Mouse (Mus musculus): ENCODE measurements at regions not wholly inside any gene's neighbourhood (a gene's known extent, or its start where the extent isn't known, plus 50 kb on each side); places are given as distances from the start of the nearest gene placed in this dataset.

DNA sequence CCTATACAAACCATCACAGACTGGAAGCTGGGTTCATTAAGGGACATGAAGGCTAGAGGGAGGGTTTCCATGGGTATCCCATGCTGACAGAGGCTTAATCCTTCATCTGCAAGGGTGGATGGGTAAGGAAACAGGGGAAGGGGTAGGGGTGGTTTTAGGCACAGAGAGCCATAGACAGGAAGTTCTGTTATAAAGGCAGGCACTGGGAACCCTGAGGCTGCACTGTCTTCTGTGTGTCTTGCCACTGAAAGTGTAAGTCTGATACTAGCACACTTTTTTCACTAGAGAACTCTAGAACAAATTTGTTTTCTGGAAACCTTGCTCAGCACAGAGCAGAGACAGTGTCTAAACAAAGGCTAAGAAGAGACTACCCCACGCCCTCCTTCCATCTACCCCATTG, 103.4 kb upstream of the Pmepa1 start:
- TF ChIP-seq POLR2A (IDR thresholded peaks at IDR 0.05; ENCODE audit: low read depth, low read length) (no peak), CTCF (conservative IDR thresholded peaks at IDR 0.05; ENCODE audit: insufficient read depth, insufficient read length, low read depth, low read length) (no peak)
